18 mouse cellular contexts compared by ENCODE assay signal in the genomic region with DNA sequence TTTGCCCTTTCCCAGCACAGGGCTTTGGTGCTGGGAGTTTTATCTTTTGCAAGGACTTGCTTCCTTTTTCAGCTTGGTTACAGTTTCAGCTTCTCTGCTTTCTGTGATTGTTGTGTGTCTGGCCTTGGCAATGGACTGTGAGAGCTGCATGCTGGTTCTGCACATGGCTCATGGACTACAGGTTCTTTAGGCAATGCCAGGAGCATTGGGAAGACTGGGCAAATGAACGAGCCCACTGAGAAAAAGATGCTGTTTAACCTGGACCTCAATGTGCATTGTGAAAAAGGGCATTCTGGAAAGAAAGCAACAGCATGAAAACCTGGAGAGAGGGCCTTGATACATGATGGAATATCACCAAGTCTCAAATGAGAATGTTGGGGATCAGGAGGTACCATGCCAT.
"Had no signal": no experiment of that assay in that cellular context is flagged by ENCODE, and none has a peak within 500 bp of the region (broad histone marks: within the 10 kb centered on the region; RNA-seq: fewer than 3 reads in every experiment).

No protein-coding gene starts in this region.

- H3K4me2 ChIP-seq: lung, embryonic 14.5 days; midbrain, embryonic 12.5 days; neural tube, embryonic 13.5 days; neural tube, embryonic 15.5 days had no signal

- H3K27me3 ChIP-seq: midbrain, embryonic 12.5 days; neural tube, embryonic 13.5 days; neural tube, embryonic 15.5 days had no signal

- H3K36me3 ChIP-seq: midbrain, embryonic 10.5 days; midbrain, embryonic 12.5 days; neural tube, embryonic 13.5 days; neural tube, embryonic 15.5 days had no signal

- H3K9me3 ChIP-seq: midbrain, embryonic 12.5 days; neural tube, embryonic 13.5 days; neural tube, embryonic 15.5 days had no signal

- ATAC-seq: midbrain, embryonic 16.5 days had no signal

- H3K27ac ChIP-seq: midbrain, embryonic 10.5 days; midbrain, embryonic 12.5 days; neural tube, embryonic 13.5 days; neural tube, embryonic 15.5 days had no signal

- H3K4me3 ChIP-seq: midbrain, embryonic 10.5 days; midbrain, embryonic 12.5 days; myocyte; neural tube, embryonic 13.5 days; neural tube, embryonic 15.5 days had no signal

- DNase-seq: lung, embryonic 14.5 days; lung, postnatal 10 days; lung, postnatal 4 days; midbrain, embryonic 14.5 days; retina, postnatal 1 day; right cerebral cortex, adult 18-20 months; right cerebral cortex, postnatal 25 days; right cerebral cortex, postnatal 4 days; spleen, adult 18-20 months; thymus, adult 18-20 months; thymus, postnatal 14 days; thymus, postnatal 36 days had no signal

- H3K9ac ChIP-seq: lung, embryonic 14.5 days; midbrain, embryonic 12.5 days; neural tube, embryonic 13.5 days; neural tube, embryonic 15.5 days had no signal
